Mouse (Mus musculus): ENCODE measurements around the gene Fgd6.

GRCm38 (mm10) chr10:94151488-94151887 lies 115.7 kb downstream of the Fgd6 start:
- no peak for TF ChIP-seq GATA1 (IDR thresholded peaks at IDR 0.05; ENCODE audit: borderline replicate concordance, low read length)
- TF ChIP-seq CTCF (IDR thresholded peaks at IDR 0.05; ENCODE audit: low read depth, low read length) = no peak
- TF ChIP-seq POLR2AphosphoS5 (IDR thresholded peaks at IDR 0.05; ENCODE audit: insufficient replicate concordance, low read depth, low read length) = no peak
- TF ChIP-seq GATA2 (IDR thresholded peaks at IDR 0.05; ENCODE audit: borderline replicate concordance, low read depth, low read length) = no peak
- no peak for TF ChIP-seq TAL1 (conservative IDR thresholded peaks at IDR 0.05; ENCODE audit: low read depth, low read length)

Data from G1E (cell line).